In the genomic region with DNA sequence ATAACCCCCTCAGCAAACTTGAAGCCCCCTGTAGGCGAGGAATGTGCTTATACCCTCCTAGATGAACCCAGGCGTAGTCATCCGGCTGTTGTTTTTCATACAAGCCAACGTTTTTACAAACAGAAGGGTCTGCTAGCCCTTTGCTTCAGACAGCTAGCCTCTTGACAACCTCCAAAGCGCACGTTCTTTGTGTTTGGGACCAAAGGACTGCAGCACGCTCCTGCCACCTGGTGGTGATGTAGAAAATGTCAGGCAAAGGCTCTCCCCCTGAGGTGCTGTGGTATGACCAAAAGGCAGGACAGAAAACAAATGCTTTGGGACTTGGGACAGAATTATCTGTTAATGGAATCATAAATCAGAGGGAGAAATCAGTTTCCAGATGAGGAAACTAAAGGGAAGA, we compare ENCODE assay signal across 7 mouse cellular contexts.
A peak's percentile ranks its signal among the peaks of the same experiment; 100 is the strongest.
DNase-seq lines count a peak whose midpoint lies in the region; ATAC-seq and TF ChIP-seq lines count a peak whose summit lies in the region.

No protein-coding gene starts in this region.

- no peaks in the 10 kb centered on the region for H3K4me1 ChIP-seq in hindbrain, postnatal 0 days (ENCODE audit: insufficient read depth, low read length)
- H3K4me1 ChIP-seq in midbrain, embryonic 14.5 days (ENCODE audit: control insufficient read depth, insufficient read depth, low read length): no peaks in the 10 kb centered on the region

- 4% methylated on average over 7 of the region's 7 CpGs for WGBS in hindbrain, postnatal 0 days
- WGBS in midbrain, embryonic 14.5 days: 2% methylated on average over 7 of the region's 7 CpGs

- no peak overlapping the region for H3K9ac ChIP-seq in hindbrain, postnatal 0 days (replicated peaks; ENCODE audit: low read length)
- H3K9ac ChIP-seq in midbrain, embryonic 14.5 days (replicated peaks; ENCODE audit: low read length): no peak overlapping the region

- H3K27me3 ChIP-seq in hindbrain, postnatal 0 days (ENCODE audit: insufficient read depth, low read length): no peaks in the 10 kb centered on the region
- no peaks in the 10 kb centered on the region for H3K27me3 ChIP-seq in midbrain, embryonic 14.5 days (ENCODE audit: control insufficient read depth, insufficient read depth, low read length)

- no peak overlapping the region for H3K4me3 ChIP-seq in hindbrain, postnatal 0 days (ENCODE audit: low read length)
- no peak overlapping the region for H3K4me3 ChIP-seq in midbrain, embryonic 14.5 days (replicated peaks; ENCODE audit: low read depth, low read length)

- H3K9me3 ChIP-seq in hindbrain, postnatal 0 days (ENCODE audit: low read length): no peaks in the 10 kb centered on the region
- no peaks in the 10 kb centered on the region for H3K9me3 ChIP-seq in midbrain, embryonic 14.5 days (ENCODE audit: control insufficient read depth, low read length)

- intact Hi-C loops in left cerebral cortex, postnatal 10 days (cut with DNase I): loop anchor here (2.0 to 10.0 kb wide), 2 partner anchors 296 to 1356 kb away; a partner anchor contains a TSS

- H3K4me2 ChIP-seq in hindbrain, postnatal 0 days (ENCODE audit: low read depth, low read length): no peak overlapping the region
- H3K4me2 ChIP-seq in midbrain, embryonic 14.5 days (ENCODE audit: low read length): no peak overlapping the region

- DNase-seq in WW6 (ENCODE audit: low read depth, low spot score): peak; percentile 45
- DNase-seq in cerebellum, adult 9-11 months: peak; percentile 52
- peak; percentile 72 to 75 for DNase-seq in frontal cortex, postnatal 36 days (ENCODE audit: low spot score in 2 of 2)
- peak; percentile 89 for DNase-seq in hindbrain, postnatal 0 days (ENCODE audit: low spot score)
- DNase-seq in left cerebral cortex, postnatal 10 days (ENCODE audit: extremely low spot score in 1 of 2, low spot score in 2 of 2): peak; percentile 66 to 69
- peak; percentile 90 for DNase-seq in midbrain, embryonic 14.5 days
- peak; percentile 10 to 60 for DNase-seq in spleen, adult 18-20 months

- ATAC-seq in hindbrain, postnatal 0 days: peak; percentile 70
- ATAC-seq in midbrain, embryonic 14.5 days (ENCODE audit: low FRiP score, low TSS enrichment): peak; percentile 40; the same call in 1 of the 2 replicates

- peak; percentile 99 for TF ChIP-seq CTCF in hindbrain, postnatal 0 days (IDR thresholded peaks at IDR 0.05; ENCODE audit: low read depth)

- no peaks in the 10 kb centered on the region for H3K36me3 ChIP-seq in hindbrain, postnatal 0 days (ENCODE audit: insufficient read depth, low read length)
- no peaks in the 10 kb centered on the region for H3K36me3 ChIP-seq in midbrain, embryonic 14.5 days (ENCODE audit: control insufficient read depth, insufficient read depth, low read length)

- H3K27ac ChIP-seq in hindbrain, postnatal 0 days: no peak overlapping the region
- no peak overlapping the region for H3K27ac ChIP-seq in midbrain, embryonic 14.5 days (replicated peaks; ENCODE audit: low read depth, low read length)

Comparison
In these comparisons a context has a peak if more than half of its experiments do, and no peak if none do; other contexts are left out.
1. DNase-seq: peak in every context shown above with its lines; median percentile 90 in midbrain, embryonic 14.5 days; 89 in hindbrain, postnatal 0 days; 74 in frontal cortex, postnatal 36 days; 68 in left cerebral cortex, postnatal 10 days; 52 in cerebellum, adult 9-11 months; 45 in WW6; 35 in spleen, adult 18-20 months.